Mouse (Mus musculus) liver, embryonic 15.5 days (tissue): Measurements from ENCODE around the gene Sh2b2. TPM values are rescaled to one million over a fixed set of nuclear protein-coding genes. Genes with fewer than 3 reads are reported as not detected.

Experiments
- ATAC-seq: fragments of 200-750 bp; cut with Nextera tagmentation; 2 replicates; pipeline ENCODE4 v1.8.0; 2017; ENCODE audit warnings: moderate number of reproducible peaks, mild to moderate bottlenecking, moderate library complexity; ENCODE audit not compliant: insufficient read depth
- H3K27ac ChIP-seq: fragments of 300-500 bp; sonication (generic); replicated peaks from 2 replicates; pipeline ENCODE4 v1.5.1; 2015; ENCODE audit warnings: mild to moderate bottlenecking, inconsistent platforms
- H3K27me3 ChIP-seq: fragments of 300-500 bp; sonication (generic); 2 replicates; pipeline ENCODE4 v1.6.1; 2015; ENCODE audit warnings: mild to moderate bottlenecking, inconsistent platforms
- H3K36me3 ChIP-seq: fragments of 300-500 bp; sonication (generic); replicated peaks from 2 replicates; pipeline ENCODE4 v1.6.1; 2015; ENCODE audit warnings: moderate library complexity, mild to moderate bottlenecking, inconsistent platforms
- H3K4me1 ChIP-seq: fragments of 300-500 bp; sonication (generic); replicated peaks from 2 replicates; pipeline ENCODE4 v1.6.1; 2015; ENCODE audit warnings: inconsistent platforms
- H3K4me2 ChIP-seq: fragments of 300-500 bp; sonication (generic); 2 replicates; pipeline ENCODE4 v1.6.1; 2015; ENCODE audit warnings: moderate library complexity, mild to moderate bottlenecking, inconsistent platforms
- H3K4me3 ChIP-seq: fragments of 300-500 bp; sonication (generic); replicated peaks from 2 replicates; pipeline ENCODE4 v1.5.1; 2015; ENCODE audit warnings: mild to moderate bottlenecking, inconsistent platforms
- H3K9ac ChIP-seq: fragments of 300-500 bp; sonication (generic); 2 replicates; pipeline ENCODE4 v1.6.1; 2015; ENCODE audit warnings: moderate library complexity, mild to moderate bottlenecking, inconsistent platforms
- H3K9me3 ChIP-seq: fragments of 300-500 bp; sonication (generic); replicated peaks from 2 replicates; pipeline ENCODE4 v1.6.1; 2016; ENCODE audit warnings: inconsistent platforms
- WGBS: fragments of 180-500 bp; shearing (Covaris S2); methylation state at CpG from one replicate; pipeline ENCODE4 v1.1.7; 2015; ENCODE audit warnings: mixed read lengths; ENCODE audit not compliant: insufficient replicate concordance; 5-methylcytosine and 5-hydroxymethylcytosine counted together
- polyA plus RNA-seq: library from polyadenylated mRNA; unstranded; fragments of >200 nt; fragmentation: Nextera tagmentation; extraction: Ambion mirVana; gene quantifications from 2 replicates; pipeline ENCODE4 v1.2.1, GENCODE M21; 2015

Gene Sh2b2
- polyA plus RNA-seq, 1 experiment from 2014 or later = 2.3 TPM

DNA sequence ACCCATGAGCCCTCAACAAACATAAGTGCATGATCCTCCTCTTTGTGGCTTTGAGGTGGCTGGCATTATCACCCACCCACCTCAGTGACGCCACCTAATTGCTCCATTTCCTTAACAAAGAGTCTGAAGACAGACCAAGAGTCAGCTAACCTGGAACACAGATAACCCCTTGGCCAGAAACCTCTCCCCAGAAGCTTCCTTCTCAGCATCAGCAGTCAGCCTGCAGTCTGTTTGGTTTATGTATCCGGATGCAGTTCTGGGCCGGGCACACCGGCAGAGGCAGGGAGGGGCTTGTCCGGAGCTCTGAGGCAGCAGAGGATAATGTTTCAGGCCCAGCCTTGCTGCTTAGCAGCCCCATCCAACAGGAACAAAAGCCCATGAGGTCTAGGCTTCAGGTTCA lies 66.8 kb downstream of the Sh2b2 start:
- Histone ChIP-seq H3K9ac (no peak overlapping the region), H3K4me2 (no peak overlapping the region), H3K36me3 (peaks cover 66% of the 10 kb centered on the region), H3K9me3 (no peaks in the 10 kb centered on the region), H3K27me3 (no peaks in the 10 kb centered on the region), H3K27ac (no peak overlapping the region), H3K4me3 (no peak overlapping the region), H3K4me1 (0 out of 2 replicates have a peak, but pooled peaks cover 5% of the 10 kb centered on the region)
- WGBS = 57% methylated on average over 5 of the region's 5 CpGs
- no peak for ATAC-seq

DNA sequence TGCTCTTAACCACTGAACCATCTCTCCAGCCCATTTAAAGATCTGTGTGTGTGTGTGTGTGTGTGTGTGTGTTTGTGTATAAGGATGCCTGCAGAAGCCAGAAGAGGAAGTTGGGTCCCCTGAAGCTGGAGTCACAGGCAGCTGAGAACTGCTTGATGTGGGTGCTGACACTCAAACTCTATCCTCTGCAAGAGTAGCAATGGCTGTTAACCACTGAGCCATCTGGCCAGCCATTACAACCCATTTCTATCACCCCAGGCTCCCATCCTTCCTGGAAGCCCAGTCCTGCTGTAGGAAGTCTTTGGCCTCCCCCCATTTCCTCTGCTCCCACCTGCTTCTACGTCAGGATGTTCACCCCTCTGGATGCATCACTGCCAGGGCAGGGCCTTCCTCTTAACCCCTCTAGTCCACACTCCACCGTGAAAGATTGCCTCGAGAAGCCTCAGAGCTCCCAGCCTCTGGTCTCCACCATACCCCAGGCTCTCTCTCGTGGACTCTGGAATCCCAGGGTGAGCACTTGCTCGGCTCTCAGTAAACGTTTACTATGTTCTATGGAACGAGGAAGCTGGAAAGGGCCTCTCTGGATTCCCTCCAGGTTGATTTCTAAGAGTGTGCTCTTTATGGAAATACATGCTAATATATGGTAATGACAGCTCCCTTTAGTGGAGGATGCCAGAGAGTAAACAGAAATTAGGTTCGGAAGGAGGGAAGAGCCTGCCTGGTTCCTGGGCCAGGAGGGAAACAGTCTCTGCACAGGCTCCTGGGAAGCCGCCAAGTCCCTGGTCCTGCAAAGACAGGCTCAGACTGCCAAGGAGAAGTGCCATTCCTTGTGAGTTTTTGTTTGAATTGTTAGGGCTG lies 72.5 kb downstream of the Sh2b2 start:
- no peak overlapping the region for H3K27ac ChIP-seq
- no peak for ATAC-seq
- no peaks in the 10 kb centered on the region for H3K27me3 ChIP-seq
- H3K9ac ChIP-seq = no peak overlapping the region
- no peak overlapping the region for H3K4me2 ChIP-seq
- H3K36me3 ChIP-seq = peaks cover 16% of the 10 kb centered on the region
- H3K4me1 ChIP-seq = peaks cover 38% of the 10 kb centered on the region
- H3K9me3 ChIP-seq = no peaks in the 10 kb centered on the region
- no peak overlapping the region for H3K4me3 ChIP-seq
- WGBS = 30% methylated on average over 9 of the region's 9 CpGs

DNA sequence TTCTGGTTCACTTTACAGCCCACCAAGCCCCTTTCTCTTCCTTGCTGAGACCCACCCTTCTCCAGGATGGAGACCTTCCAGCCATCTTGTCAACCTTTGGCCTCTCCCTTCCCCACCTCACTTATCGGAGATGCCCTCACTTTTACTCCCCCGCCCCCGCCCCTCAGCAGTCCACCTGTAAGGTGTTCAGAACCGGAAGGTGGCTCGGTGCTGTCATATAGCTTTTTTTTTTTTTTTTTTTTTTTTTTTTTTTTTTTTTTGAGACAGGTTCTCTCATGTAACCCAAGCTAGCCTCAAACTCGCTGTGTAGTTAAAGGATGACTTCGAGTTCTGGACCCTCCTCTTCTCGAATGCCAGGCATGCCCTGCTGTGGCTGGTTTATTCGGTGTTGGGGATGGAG lies 73.4 kb downstream of the Sh2b2 start:
- Histone ChIP-seq H3K4me1 (peaks cover 35% of the 10 kb centered on the region), H3K4me2 (no peak overlapping the region), H3K9me3 (no peaks in the 10 kb centered on the region), H3K4me3 (no peak overlapping the region), H3K27ac (no peak overlapping the region), H3K9ac (no peak overlapping the region), H3K27me3 (no peaks in the 10 kb centered on the region), H3K36me3 (peaks cover 12% of the 10 kb centered on the region)
- WGBS = 69% methylated on average over 9 of the region's 9 CpGs
- no peak for ATAC-seq

DNA sequence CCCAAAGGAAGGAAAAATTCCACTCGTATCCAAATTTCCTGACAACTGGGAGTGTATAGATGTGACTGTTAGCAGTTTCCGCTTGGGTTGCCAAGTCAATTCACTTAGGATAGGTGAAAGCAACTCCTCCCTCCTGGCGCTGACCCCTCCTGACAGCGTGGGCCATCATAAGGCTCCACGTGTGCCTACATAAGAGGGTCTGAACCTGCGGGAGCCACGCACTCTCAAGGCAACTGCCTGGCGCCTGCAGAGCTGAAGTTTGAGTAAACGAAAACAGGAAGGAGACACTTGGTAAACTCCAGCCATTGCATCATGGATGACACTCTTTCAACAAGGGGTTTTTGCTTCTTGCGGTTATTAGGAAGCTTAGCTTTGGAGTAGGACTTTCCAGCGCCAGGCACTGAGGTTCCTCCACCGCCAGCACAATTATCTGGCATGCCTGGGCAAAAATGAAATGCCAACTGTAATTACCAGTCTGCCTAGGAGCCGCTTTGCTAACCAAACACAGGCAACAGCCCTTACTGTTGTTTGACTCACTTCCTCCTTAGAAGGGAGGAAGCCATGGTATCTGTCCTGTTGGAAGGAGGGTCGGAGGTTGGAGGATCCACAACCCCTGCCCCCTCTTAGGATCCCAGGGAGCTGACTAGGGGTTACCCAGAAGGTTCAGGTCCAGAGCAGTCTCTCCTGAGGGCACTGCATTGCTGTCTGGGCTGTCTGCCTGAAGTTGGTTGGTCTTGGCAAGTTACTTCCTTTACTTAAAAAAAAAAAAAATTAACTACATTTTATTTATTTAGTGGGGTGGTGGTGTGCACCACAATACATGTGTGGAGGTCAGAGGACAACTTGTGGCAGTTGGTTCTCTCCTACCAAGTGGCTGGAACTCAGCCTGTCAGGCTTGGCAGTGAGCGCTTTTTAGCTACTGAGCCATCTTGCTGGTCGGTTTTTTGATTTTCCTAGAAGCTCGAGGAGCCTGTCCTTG lies 74.7 kb downstream of the Sh2b2 start:
- H3K27ac ChIP-seq = peak overlapping the region; percentile 77
- peak; percentile 22; the same call in 1 of the 2 replicates for ATAC-seq
- H3K9ac ChIP-seq = no peak overlapping the region; the same call in 1 of the 2 replicates
- H3K9me3 ChIP-seq = no peaks in the 10 kb centered on the region
- peak overlapping the region; percentile 65 for H3K4me3 ChIP-seq
- H3K4me1 ChIP-seq = peaks cover 35% of the 10 kb centered on the region
- H3K4me2 ChIP-seq = peak overlapping the region; percentile 92
- peaks cover 9% of the 10 kb centered on the region for H3K36me3 ChIP-seq
- no peaks in the 10 kb centered on the region for H3K27me3 ChIP-seq
- 13% methylated on average over 17 of the region's 17 CpGs for WGBS

DNA sequence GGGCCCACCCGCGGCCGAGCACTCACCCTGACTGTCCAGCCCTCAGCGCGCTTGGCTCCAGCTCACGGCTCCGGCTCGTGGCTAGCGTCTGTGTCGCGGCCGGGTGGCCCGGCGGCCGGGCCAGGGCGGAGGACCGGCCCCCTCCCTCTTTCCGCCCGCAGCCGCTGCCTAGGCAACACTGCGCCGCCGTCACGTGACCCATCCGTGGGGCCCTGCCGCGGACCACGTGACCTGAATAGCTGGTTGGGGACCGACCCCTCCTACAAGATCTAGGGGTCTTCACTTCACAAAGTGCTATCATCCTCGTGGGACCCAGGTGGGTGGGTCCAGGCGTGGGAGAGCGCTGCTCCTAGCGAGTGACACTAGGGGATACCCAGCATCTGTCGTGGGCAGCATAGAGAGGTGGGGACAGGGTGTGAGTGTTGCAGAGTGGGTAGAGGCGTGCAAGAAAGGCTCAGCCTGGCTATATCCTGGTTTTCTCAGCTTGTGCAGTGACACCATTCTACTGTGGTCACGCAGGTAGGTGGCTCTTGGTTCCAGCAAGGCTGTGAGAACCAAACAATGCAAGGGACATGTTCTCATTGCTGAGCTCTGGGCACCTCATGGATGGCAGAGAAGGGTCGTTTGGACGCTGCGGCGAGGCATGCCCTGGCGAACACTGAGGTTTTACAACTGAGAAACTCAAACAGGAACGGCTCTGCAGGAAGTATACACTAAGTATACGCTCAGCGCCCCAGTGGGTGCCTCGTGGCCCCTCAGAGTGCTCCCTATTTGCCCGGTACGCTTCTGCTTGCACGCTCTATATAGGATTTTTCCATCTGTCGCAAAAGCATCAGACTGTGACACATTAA lies 75.6 kb downstream of the Sh2b2 start, which contains the start of gene Orai2:
Orai2 (minus strand) TSS at position 202 of the 851 bp plus-strand sequence.
- peak within 1 kb of the TSS; percentile 65 for H3K4me3 ChIP-seq
- H3K27ac ChIP-seq = peak within 1 kb of the TSS; percentile 77
- H3K4me1 ChIP-seq = peaks cover 35% of the 10 kb centered on the region
- no peaks in the 10 kb centered on the region for H3K27me3 ChIP-seq
- peaks cover 9% of the 10 kb centered on the region for H3K36me3 ChIP-seq
- 2% methylated on average over 49 of the region's 49 CpGs for WGBS
- H3K9me3 ChIP-seq = no peaks in the 10 kb centered on the region
- H3K9ac ChIP-seq = peak within 1 kb of the TSS; percentile 56
- H3K4me2 ChIP-seq = peak within 1 kb of the TSS; percentile 92
- peak; percentile 79 for ATAC-seq

DNA sequence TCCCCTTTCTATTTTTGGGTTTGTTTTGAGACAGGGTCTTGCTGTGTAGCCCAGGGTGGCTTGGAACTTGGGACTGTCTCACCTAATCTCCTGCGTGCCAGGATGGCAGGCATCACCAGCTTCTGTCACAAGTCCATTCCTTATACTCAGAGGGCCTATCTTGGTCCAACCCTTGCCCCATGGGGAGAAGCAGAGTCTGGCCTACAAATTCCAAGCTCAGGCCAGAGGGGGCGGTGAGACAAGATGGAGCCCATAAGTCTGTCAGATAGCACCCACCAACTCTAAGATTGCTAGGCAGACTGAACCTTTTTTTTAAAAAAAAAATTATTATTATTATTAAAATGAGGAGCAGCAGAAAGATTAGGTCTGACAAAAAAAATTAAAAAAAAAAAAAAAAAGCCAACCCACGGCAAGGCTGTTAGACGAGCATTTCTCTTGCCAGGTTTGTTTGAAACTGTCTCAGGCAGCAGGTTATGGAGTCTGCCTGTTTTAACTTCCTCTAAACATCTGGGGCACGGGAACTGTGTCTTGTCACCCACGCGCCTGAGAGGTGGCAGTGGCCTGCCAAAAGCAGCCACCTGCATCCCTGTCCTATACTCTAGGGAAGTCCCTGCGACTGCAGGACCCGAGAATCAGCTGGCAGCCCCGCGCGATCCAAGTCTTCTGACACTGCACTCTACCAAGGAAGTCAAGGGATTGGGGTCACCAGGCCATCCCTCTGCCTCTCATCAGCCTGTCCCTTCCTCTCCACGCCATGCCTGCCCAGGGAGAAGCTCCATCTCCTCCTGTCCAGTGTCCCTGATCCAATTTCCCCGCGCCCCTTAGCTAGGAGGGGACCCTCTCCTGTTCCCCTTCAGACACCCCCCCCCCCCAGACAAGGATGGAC lies 76.5 kb downstream of the Sh2b2 start:
- ATAC-seq = peak; percentile 26

More for the DNA sequence above, 76.5 kb downstream of the Sh2b2 start:
- H3K36me3 ChIP-seq = peaks cover 9% of the 10 kb centered on the region
- H3K4me3 ChIP-seq = peak overlapping the region; percentile 65
- H3K9ac ChIP-seq = peak overlapping the region; percentile 56; the same call in 1 of the 2 replicates
- peak overlapping the region; percentile 92 for H3K4me2 ChIP-seq
- no peaks in the 10 kb centered on the region for H3K27me3 ChIP-seq
- H3K4me1 ChIP-seq = peaks cover 35% of the 10 kb centered on the region
- whole genome bisulfite sequencing = 9% methylated on average over 15 of the region's 15 CpGs
- no peaks in the 10 kb centered on the region for H3K9me3 ChIP-seq
- peak overlapping the region; percentile 77 for H3K27ac ChIP-seq

Other genes with a start within 250 kb of the Sh2b2 start
- 3.3 and 3.8 TPM in 2 replicates for gene Upk3b, start 208.1 kb downstream of the Sh2b2 start, polyA plus RNA-seq
- gene Upk3bl, start 192.1 kb downstream of the Sh2b2 start, polyA plus RNA-seq = 0.08 TPM in 1 of 2 replicates, not detected in the other
- gene Rasa4, start 162.6 kb downstream of the Sh2b2 start, polyA plus RNA-seq = 2.1 and 2.2 TPM in 2 replicates
- 111 and 129 TPM in 2 replicates for gene Polr2j, start 129.9 kb downstream of the Sh2b2 start, polyA plus RNA-seq
- gene Lrwd1, start 110.5 kb downstream of the Sh2b2 start, polyA plus RNA-seq = 34.1 and 37.2 TPM in 2 replicates
- gene Alkbh4, start 110.4 kb downstream of the Sh2b2 start, polyA plus RNA-seq = 12.0 and 15.1 TPM in 2 replicates
- gene Orai2, start 75.8 kb downstream of the Sh2b2 start, polyA plus RNA-seq = 3.4 and 4.4 TPM in 2 replicates
- gene Prkrip1, start 47.6 kb downstream of the Sh2b2 start, polyA plus RNA-seq = 16.5 and 22.5 TPM in 2 replicates